Mouse (Mus musculus): ENCODE measurements at regions not wholly inside any gene's neighbourhood (a gene's known extent, or its start where the extent isn't known, plus 50 kb on each side); places are given as distances from the start of the nearest gene placed in this dataset.

DNA sequence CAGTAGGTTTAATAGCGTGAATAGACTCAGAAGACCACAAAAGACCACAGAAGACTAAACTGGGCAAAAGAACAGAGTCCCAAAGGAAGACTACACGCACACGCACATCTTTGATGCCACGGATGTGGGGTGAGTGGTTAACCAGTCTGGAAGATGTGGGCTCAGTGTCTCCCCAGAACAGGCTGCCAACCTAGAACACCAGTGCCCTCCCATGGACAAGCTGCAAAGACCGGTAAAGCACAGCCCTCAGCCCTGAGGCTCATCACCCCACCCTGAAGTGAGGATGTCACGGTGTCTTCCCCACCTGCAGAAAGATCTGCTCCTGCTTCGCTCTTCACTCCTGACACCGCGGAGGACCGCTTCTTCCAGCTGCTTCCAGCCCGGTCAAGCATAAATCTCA lies 295.9 kb downstream of the Agtpbp1 start:
- TF ChIP-seq POLR2A (IDR thresholded peaks at IDR 0.05; ENCODE audit: control insufficient read depth, extremely low read depth, insufficient read depth, low read length, poor library complexity) (no peak), CTCF (IDR thresholded peaks at IDR 0.05; ENCODE audit: borderline replicate concordance, control insufficient read depth, extremely low read depth, insufficient read depth, low read length, poor library complexity) (no peak)
- H3K4me3 ChIP-seq (ENCODE audit: control insufficient read depth, insufficient read depth, low read length): no peak overlapping the region
- DNase-seq: no peak
- H3K4me1 ChIP-seq (replicated peaks; ENCODE audit: control insufficient read depth, insufficient read depth, low read length): no peaks in the 10 kb centered on the region
- H3K27ac ChIP-seq (ENCODE audit: control insufficient read depth, insufficient read depth, low read length): no peak overlapping the region
- no peaks in the 10 kb centered on the region for H3K27me3 ChIP-seq (ENCODE audit: control insufficient read depth, insufficient read depth, low read length)
- WGBS: 66% methylated on average over 11 of the region's 11 CpGs
- no peaks in the 10 kb centered on the region for H3K36me3 ChIP-seq (ENCODE audit: control insufficient read depth, insufficient read depth, low read length)

DNA sequence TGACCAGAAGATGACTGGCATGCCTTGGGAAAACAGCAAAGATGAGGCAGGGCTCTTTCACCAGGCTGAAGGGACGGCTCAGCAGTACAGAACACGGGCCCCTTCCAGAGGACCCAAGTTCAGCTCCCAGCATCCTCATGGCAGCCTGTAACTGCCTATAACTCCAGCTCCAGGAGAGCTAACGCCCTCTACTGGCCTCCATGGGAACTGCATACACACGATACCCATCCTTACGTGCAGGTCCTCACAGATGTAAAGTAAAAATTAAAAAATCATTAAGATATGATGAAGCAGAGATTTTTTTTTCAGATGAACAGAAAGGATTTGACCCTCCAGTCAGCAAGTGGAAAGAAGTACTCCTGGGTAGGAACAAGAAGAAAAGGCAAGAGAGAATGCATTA lies 303.8 kb downstream of the Agtpbp1 start:
- no peak overlapping the region for H3K27ac ChIP-seq (ENCODE audit: control insufficient read depth, insufficient read depth, low read length)
- H3K4me1 ChIP-seq (replicated peaks; ENCODE audit: control insufficient read depth, insufficient read depth, low read length): no peaks in the 10 kb centered on the region
- no peaks in the 10 kb centered on the region for H3K36me3 ChIP-seq (ENCODE audit: control insufficient read depth, insufficient read depth, low read length)
- no peak overlapping the region for H3K4me3 ChIP-seq (ENCODE audit: control insufficient read depth, insufficient read depth, low read length)
- TF ChIP-seq CTCF (IDR thresholded peaks at IDR 0.05; ENCODE audit: borderline replicate concordance, control insufficient read depth, extremely low read depth, insufficient read depth, low read length, poor library complexity): no peak
- no peak for TF ChIP-seq POLR2A (IDR thresholded peaks at IDR 0.05; ENCODE audit: control insufficient read depth, extremely low read depth, insufficient read depth, low read length, poor library complexity)
- no peak for DNase-seq
- no peaks in the 10 kb centered on the region for H3K27me3 ChIP-seq (ENCODE audit: control insufficient read depth, insufficient read depth, low read length)
- 82% methylated on average over 5 of the region's 5 CpGs for WGBS

DNA sequence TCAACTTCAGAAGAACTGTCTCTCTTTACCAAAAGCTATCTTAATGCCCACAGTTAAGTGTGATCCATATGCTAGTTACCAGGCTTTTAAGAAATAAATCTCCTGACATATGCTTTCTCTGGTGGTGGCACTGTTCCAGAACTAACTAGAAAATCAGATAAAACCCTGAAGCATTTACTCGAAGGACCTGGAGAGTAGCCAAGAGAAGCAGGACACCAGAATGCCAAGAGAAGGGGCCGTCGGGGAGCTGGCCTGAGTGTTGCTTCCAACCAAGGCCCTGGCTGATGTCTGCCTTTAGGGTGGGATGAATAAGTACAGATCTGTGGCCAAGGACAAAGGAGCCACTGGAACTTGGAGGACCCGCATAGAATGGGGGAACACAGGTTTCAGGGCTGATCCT lies 305.9 kb downstream of the Agtpbp1 start:
- no peaks in the 10 kb centered on the region for H3K36me3 ChIP-seq (ENCODE audit: control insufficient read depth, insufficient read depth, low read length)
- H3K4me1 ChIP-seq (replicated peaks; ENCODE audit: control insufficient read depth, insufficient read depth, low read length): no peaks in the 10 kb centered on the region
- WGBS: 77% methylated on average over 4 of the region's 4 CpGs
- H3K27me3 ChIP-seq (ENCODE audit: control insufficient read depth, insufficient read depth, low read length): no peaks in the 10 kb centered on the region
- H3K27ac ChIP-seq (ENCODE audit: control insufficient read depth, insufficient read depth, low read length): no peak overlapping the region
- TF ChIP-seq CTCF (IDR thresholded peaks at IDR 0.05; ENCODE audit: borderline replicate concordance, control insufficient read depth, extremely low read depth, insufficient read depth, low read length, poor library complexity) (no peak), POLR2A (IDR thresholded peaks at IDR 0.05; ENCODE audit: control insufficient read depth, extremely low read depth, insufficient read depth, low read length, poor library complexity) (no peak)
- no peak overlapping the region for H3K4me3 ChIP-seq (ENCODE audit: control insufficient read depth, insufficient read depth, low read length)
- DNase-seq: no peak

DNA sequence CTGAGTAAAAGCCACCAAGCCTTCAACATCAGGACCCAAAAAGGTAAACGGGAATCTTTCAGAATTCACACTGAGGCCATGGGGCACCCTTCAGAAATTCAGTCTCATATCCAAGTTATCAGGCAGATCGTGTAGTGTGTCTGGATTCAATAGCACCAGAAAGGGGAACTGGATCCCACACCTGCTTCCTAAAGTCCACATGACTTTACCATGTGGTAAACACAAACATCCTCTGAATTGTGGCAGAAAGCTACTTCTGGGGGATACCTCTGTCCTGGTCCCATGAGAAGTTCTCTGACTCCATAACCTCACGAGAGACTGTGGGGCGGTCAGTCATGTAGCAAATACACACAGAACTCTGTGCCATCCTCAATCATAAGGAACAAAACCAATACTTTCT lies 313.4 kb downstream of the Agtpbp1 start:
- no peak overlapping the region for H3K27ac ChIP-seq (ENCODE audit: control insufficient read depth, insufficient read depth, low read length)
- no peaks in the 10 kb centered on the region for H3K4me1 ChIP-seq (replicated peaks; ENCODE audit: control insufficient read depth, insufficient read depth, low read length)
- 58% methylated on average over 4 of the region's 4 CpGs for WGBS
- no peak for DNase-seq
- H3K4me3 ChIP-seq (ENCODE audit: control insufficient read depth, insufficient read depth, low read length): no peak overlapping the region
- H3K27me3 ChIP-seq (ENCODE audit: control insufficient read depth, insufficient read depth, low read length): no peaks in the 10 kb centered on the region
- H3K36me3 ChIP-seq (ENCODE audit: control insufficient read depth, insufficient read depth, low read length): no peaks in the 10 kb centered on the region
- no peak for TF ChIP-seq POLR2A (IDR thresholded peaks at IDR 0.05; ENCODE audit: control insufficient read depth, extremely low read depth, insufficient read depth, low read length, poor library complexity)
- no peak for TF ChIP-seq CTCF (IDR thresholded peaks at IDR 0.05; ENCODE audit: borderline replicate concordance, control insufficient read depth, extremely low read depth, insufficient read depth, low read length, poor library complexity)

DNA sequence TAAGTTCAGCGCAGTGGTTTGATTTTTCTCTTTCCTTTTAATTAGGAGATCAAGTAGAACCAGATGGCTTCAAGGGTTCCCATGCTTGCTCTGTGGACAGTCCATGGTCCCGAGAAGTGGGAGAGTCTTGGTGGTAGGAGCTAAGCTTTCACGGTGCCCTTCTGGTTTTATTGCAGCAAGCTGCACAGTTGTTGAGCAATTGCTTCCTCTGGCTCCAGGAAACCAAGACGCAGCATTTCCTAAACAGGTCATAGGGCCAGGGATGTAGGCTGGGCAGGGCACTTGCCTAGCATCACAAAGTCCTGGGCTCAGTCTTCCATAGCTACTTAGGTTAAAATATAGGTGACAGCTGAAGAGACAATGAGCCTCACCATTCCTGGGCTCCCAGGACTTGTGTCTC lies 318.2 kb downstream of the Agtpbp1 start:
- 63% methylated on average over 4 of the region's 4 CpGs for WGBS
- no peak overlapping the region for H3K4me3 ChIP-seq (ENCODE audit: control insufficient read depth, insufficient read depth, low read length)
- DNase-seq: no peak
- TF ChIP-seq CTCF (IDR thresholded peaks at IDR 0.05; ENCODE audit: borderline replicate concordance, control insufficient read depth, extremely low read depth, insufficient read depth, low read length, poor library complexity) (no peak), POLR2A (IDR thresholded peaks at IDR 0.05; ENCODE audit: control insufficient read depth, extremely low read depth, insufficient read depth, low read length, poor library complexity) (no peak)
- H3K36me3 ChIP-seq (ENCODE audit: control insufficient read depth, insufficient read depth, low read length): no peaks in the 10 kb centered on the region
- H3K4me1 ChIP-seq (replicated peaks; ENCODE audit: control insufficient read depth, insufficient read depth, low read length): no peaks in the 10 kb centered on the region
- no peak overlapping the region for H3K27ac ChIP-seq (ENCODE audit: control insufficient read depth, insufficient read depth, low read length)
- H3K27me3 ChIP-seq (ENCODE audit: control insufficient read depth, insufficient read depth, low read length): no peaks in the 10 kb centered on the region

DNA sequence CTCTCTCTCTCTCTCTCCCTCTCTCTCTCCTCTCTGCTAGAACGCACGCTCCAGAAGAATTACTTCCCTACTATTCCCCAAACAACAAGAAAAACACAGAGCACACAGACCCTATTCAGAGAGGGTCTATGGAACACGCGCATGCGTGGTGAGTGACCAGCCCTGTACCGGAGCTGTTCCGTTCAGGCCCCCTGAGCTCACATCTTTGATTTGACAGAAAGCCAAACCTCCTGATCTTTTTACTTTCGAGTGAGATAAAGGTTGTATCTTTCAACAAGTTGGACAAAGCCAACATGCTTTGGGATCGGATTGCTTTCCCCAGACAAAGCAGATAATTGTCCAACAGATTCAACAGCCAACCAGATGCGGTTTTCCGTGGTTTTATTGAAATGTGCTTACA lies 320.9 kb downstream of the Agtpbp1 start:
- TF ChIP-seq CTCF (IDR thresholded peaks at IDR 0.05; ENCODE audit: borderline replicate concordance, control insufficient read depth, extremely low read depth, insufficient read depth, low read length, poor library complexity) (no peak), POLR2A (IDR thresholded peaks at IDR 0.05; ENCODE audit: control insufficient read depth, extremely low read depth, insufficient read depth, low read length, poor library complexity) (no peak)
- H3K27me3 ChIP-seq (ENCODE audit: control insufficient read depth, insufficient read depth, low read length): no peaks in the 10 kb centered on the region
- H3K4me1 ChIP-seq (replicated peaks; ENCODE audit: control insufficient read depth, insufficient read depth, low read length): no peaks in the 10 kb centered on the region
- no peak overlapping the region for H3K27ac ChIP-seq (ENCODE audit: control insufficient read depth, insufficient read depth, low read length)
- H3K4me3 ChIP-seq (ENCODE audit: control insufficient read depth, insufficient read depth, low read length): no peak overlapping the region
- 89% methylated on average over 11 of the region's 11 CpGs for WGBS
- H3K36me3 ChIP-seq (ENCODE audit: control insufficient read depth, insufficient read depth, low read length): no peaks in the 10 kb centered on the region
- DNase-seq: no peak

DNA sequence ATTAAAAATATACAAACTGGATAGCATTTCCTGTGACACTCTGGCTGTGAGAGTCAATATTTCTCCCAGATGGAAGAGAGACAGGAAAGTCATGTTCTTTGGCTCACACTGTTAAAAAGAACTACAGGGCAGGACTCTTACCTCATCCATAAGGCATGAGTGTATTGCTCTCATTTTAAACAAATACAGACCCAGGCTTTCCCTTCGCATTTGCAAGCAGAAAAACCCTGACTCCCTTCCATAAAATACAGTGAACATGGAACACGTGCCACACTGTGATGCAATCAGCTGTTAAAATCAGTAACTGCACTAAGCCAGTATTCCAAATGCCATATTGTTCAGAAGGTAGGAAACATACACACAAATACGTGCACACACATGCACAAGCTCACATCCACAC lies 323.1 kb downstream of the Agtpbp1 start:
- no peaks in the 10 kb centered on the region for H3K4me1 ChIP-seq (replicated peaks; ENCODE audit: control insufficient read depth, insufficient read depth, low read length)
- 92% methylated on average over 3 of the region's 3 CpGs for WGBS
- DNase-seq: no peak
- no peak overlapping the region for H3K27ac ChIP-seq (ENCODE audit: control insufficient read depth, insufficient read depth, low read length)
- no peaks in the 10 kb centered on the region for H3K36me3 ChIP-seq (ENCODE audit: control insufficient read depth, insufficient read depth, low read length)
- H3K4me3 ChIP-seq (ENCODE audit: control insufficient read depth, insufficient read depth, low read length): no peak overlapping the region
- no peaks in the 10 kb centered on the region for H3K27me3 ChIP-seq (ENCODE audit: control insufficient read depth, insufficient read depth, low read length)
- TF ChIP-seq CTCF (IDR thresholded peaks at IDR 0.05; ENCODE audit: borderline replicate concordance, control insufficient read depth, extremely low read depth, insufficient read depth, low read length, poor library complexity) (no peak), POLR2A (IDR thresholded peaks at IDR 0.05; ENCODE audit: control insufficient read depth, extremely low read depth, insufficient read depth, low read length, poor library complexity) (no peak)

Measured in thymus, adult 2 months (tissue).